Mouse (Mus musculus) small intestine, adult 2 months (tissue): Measurements from ENCODE around the gene Senp2.

ENCODE experiments used
- CTCF ChIP-seq: fragments of 200-500 bp; IDR thresholded peaks from 2 replicates; pipeline ENCODE4 v1.5.1; 2012; ENCODE audit warnings: low read depth, mild to moderate bottlenecking, control low read depth, inconsistent platforms, low read length, moderate library complexity, mixed read lengths; ENCODE audit not compliant: insufficient replicate concordance, insufficient read length; ENCODE audit errors: extremely low read depth
- POLR2A ChIP-seq: fragments of 200-500 bp; IDR thresholded peaks from 2 replicates; pipeline ENCODE4 v1.6.1; 2012; ENCODE audit warnings: low read depth, mild to moderate bottlenecking, control low read depth, inconsistent platforms, low read length, moderate library complexity

DNA sequence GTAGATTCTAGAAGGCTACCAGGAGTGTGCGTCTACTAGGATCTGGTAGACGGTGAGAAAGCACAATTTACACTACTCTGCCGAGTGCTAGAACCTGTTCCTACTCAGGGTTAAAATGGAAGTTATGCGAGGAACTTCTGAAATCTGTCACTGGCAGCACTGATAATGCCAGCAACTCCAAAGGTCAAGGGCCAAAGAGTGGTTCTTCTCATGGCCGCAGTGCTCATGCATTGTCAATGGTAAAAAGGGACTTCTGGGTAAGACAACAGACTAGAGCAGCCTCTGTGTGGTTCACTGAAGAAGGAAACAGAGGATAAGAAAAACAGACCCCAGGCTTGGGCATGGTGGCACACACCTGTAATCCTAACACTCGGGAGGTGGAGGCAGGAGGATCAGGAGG, 38.7 kb upstream of the Senp2 start:
- TF ChIP-seq POLR2A (no peak), CTCF (no peak)
